Mouse (Mus musculus) testis, adult 2 months (tissue): ENCODE measurements around the gene Fam102b.

Experiments used
- CTCF ChIP-seq: fragments of 200-500 bp; IDR thresholded peaks from 2 replicates; pipeline ENCODE4 v1.5.1; 2012; ENCODE audit warnings: low read depth, mild to moderate bottlenecking, inconsistent platforms, low read length, moderate library complexity; ENCODE audit not compliant: control insufficient read depth, insufficient read depth, insufficient replicate concordance
- POLR2A ChIP-seq: fragments of 200-500 bp; IDR thresholded peaks from 2 replicates; pipeline ENCODE4 v1.6.1; 2012; ENCODE audit warnings: low read depth, mild to moderate bottlenecking, inconsistent platforms, low read length, moderate library complexity; ENCODE audit not compliant: control insufficient read depth

- no peak for TF ChIP-seq CTCF
- no peak for TF ChIP-seq POLR2A
Measured at GRCm38 (mm10) chr3:109008180-109008579, 19.2 kb downstream of the Fam102b start.
